Comparison of ENCODE assay signal across 14 mouse cellular contexts in the genomic region with DNA sequence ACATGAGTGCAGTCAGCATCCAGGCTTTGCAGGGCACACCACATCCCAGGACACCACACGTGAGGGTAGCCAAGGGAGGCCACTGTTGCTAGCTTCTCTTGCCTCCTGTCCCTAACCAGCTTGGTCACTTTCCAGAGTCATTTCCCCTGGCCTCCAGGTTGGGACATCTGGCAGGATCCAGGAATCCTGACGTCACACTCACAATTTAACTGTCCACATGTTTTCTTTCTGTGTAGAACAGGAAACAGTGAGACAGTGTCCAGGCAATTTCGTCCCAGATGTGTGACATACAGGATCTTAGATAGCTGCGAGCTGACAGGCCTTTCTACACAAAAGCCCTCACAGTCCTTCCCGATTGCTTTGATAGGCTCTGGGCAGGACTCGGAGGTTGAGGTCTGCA. TPM values are rescaled to one million over a fixed set of nuclear protein-coding genes. Genes with fewer than 3 reads are reported as not detected.
DNase-seq lines count a peak whose midpoint lies in the region; ATAC-seq and TF ChIP-seq lines count a peak whose summit lies in the region.
"Had no signal": no experiment of that assay in that cellular context is flagged by ENCODE, and none has a peak within 500 bp of the region (broad histone marks: within the 10 kb centered on the region; RNA-seq: fewer than 3 reads in every experiment).

No protein-coding gene starts in this region.

- no peak for ATAC-seq in hindbrain, postnatal 0 days
- no peak for ATAC-seq in embryonic facial prominence, embryonic 14.5 days (ENCODE audit: low read depth)

- H3K4me3 ChIP-seq in hindbrain, embryonic 10.5 days = no peak overlapping the region
- no peak overlapping the region for H3K4me3 ChIP-seq in hindbrain, postnatal 0 days (ENCODE audit: low read length)
- 0 out of 2 replicates have a peak overlapping the region, but pooled peaks have one; percentile 7 for H3K4me3 ChIP-seq in E14TG2a.4 (replicated peaks; ENCODE audit: low read length)
- no peak overlapping the region for H3K4me3 ChIP-seq in embryonic facial prominence, embryonic 14.5 days (ENCODE audit: low read depth, low read length)
- H3K4me3 ChIP-seq: hindbrain, embryonic 12.5 days; midbrain, embryonic 12.5 days had no signal

- peaks cover 63% of the 10 kb centered on the region for H3K27me3 ChIP-seq in hindbrain, embryonic 10.5 days (ENCODE audit: insufficient read depth, poor library complexity, severe bottlenecking)
- peaks cover 4% of the 10 kb centered on the region; the same call in 1 of the 2 replicates for H3K27me3 ChIP-seq in hindbrain, postnatal 0 days (ENCODE audit: insufficient read depth, low read length)
- H3K27me3 ChIP-seq in E14TG2a.4 (ENCODE audit: insufficient read depth, low read length) = no peaks in the 10 kb centered on the region
- H3K27me3 ChIP-seq in embryonic facial prominence, embryonic 14.5 days (replicated peaks; ENCODE audit: control insufficient read depth, insufficient read depth, low read length) = no peaks in the 10 kb centered on the region

- WGBS in hindbrain, embryonic 10.5 days = 68% methylated on average over 6 of the region's 6 CpGs
- WGBS in hindbrain, postnatal 0 days = 79% methylated on average over 6 of the region's 6 CpGs
- whole genome bisulfite sequencing in embryonic facial prominence, embryonic 14.5 days = 39% methylated on average over 6 of the region's 6 CpGs

- no peaks in the 10 kb centered on the region for H3K36me3 ChIP-seq in hindbrain, embryonic 10.5 days
- no peaks in the 10 kb centered on the region for H3K36me3 ChIP-seq in hindbrain, postnatal 0 days (ENCODE audit: insufficient read depth, low read length)
- peaks cover 23% of the 10 kb centered on the region for H3K36me3 ChIP-seq in E14TG2a.4 (ENCODE audit: insufficient read depth, low read length)
- no peaks in the 10 kb centered on the region for H3K36me3 ChIP-seq in embryonic facial prominence, embryonic 14.5 days (ENCODE audit: control insufficient read depth, insufficient read depth, low read length)
- H3K36me3 ChIP-seq: hindbrain, embryonic 12.5 days; midbrain, embryonic 12.5 days had no signal

- H3K9ac ChIP-seq in hindbrain, postnatal 0 days (replicated peaks; ENCODE audit: low read length) = no peak overlapping the region
- no peak overlapping the region for H3K9ac ChIP-seq in embryonic facial prominence, embryonic 14.5 days (ENCODE audit: low read depth, low read length)
- H3K9ac ChIP-seq: hindbrain, embryonic 12.5 days; midbrain, embryonic 12.5 days had no signal

- TF ChIP-seq CTCF in hindbrain, postnatal 0 days (IDR thresholded peaks at IDR 0.05; ENCODE audit: low read depth) = no peak
- no peak for TF ChIP-seq CTCF in E14TG2a.4 (conservative IDR thresholded peaks at IDR 0.05; ENCODE audit: low read length)

- no peak for DNase-seq in hindbrain, embryonic 10.5 days (ENCODE audit: low spot score)
- no peak for DNase-seq in hindbrain, postnatal 0 days (ENCODE audit: low spot score)
- DNase-seq in embryonic facial prominence, embryonic 14.5 days (ENCODE audit: low spot score) = peak; percentile 34
- DNase-seq in heart, postnatal 4 days = peak; percentile 57
- DNase-seq in c-Kit-positive CD71-positive TER-119-positive erythroid progenitor cells, embryonic 14.5 days (ENCODE audit: low spot score) = no peak
- no peak for DNase-seq in thymus, postnatal 4 days
- no peak for DNase-seq in thymus, postnatal 10 days (ENCODE audit: low spot score in 2 of 2)
- DNase-seq: cerebellum, postnatal 10 days; lung, adult 2 months; spleen, adult 18-20 months; thymus, adult 2 months had no signal

- peak overlapping the region; percentile 71 for H3K27ac ChIP-seq in hindbrain, embryonic 10.5 days
- no peak overlapping the region for H3K27ac ChIP-seq in hindbrain, postnatal 0 days
- no peak overlapping the region for H3K27ac ChIP-seq in embryonic facial prominence, embryonic 14.5 days (replicated peaks; ENCODE audit: low read depth, low read length)
- H3K27ac ChIP-seq: hindbrain, embryonic 12.5 days; midbrain, embryonic 12.5 days had no signal

- 0 out of 2 replicates have a peak, but pooled peaks cover 3% of the 10 kb centered on the region for H3K9me3 ChIP-seq in hindbrain, embryonic 10.5 days
- H3K9me3 ChIP-seq in hindbrain, postnatal 0 days (ENCODE audit: low read length) = no peaks in the 10 kb centered on the region
- H3K9me3 ChIP-seq in E14TG2a.4 (ENCODE audit: low read length) = peaks cover 14% of the 10 kb centered on the region
- H3K9me3 ChIP-seq in embryonic facial prominence, embryonic 14.5 days (ENCODE audit: control insufficient read depth, low read length) = 0 out of 2 replicates have a peak, but pooled peaks cover 4% of the 10 kb centered on the region
- H3K9me3 ChIP-seq: midbrain, embryonic 12.5 days had no signal

- H3K4me2 ChIP-seq in hindbrain, postnatal 0 days (ENCODE audit: low read depth, low read length) = no peak overlapping the region
- H3K4me2 ChIP-seq in embryonic facial prominence, embryonic 14.5 days (ENCODE audit: low read depth, low read length) = no peak overlapping the region
- H3K4me2 ChIP-seq: hindbrain, embryonic 12.5 days; midbrain, embryonic 12.5 days had no signal

- H3K4me1 ChIP-seq in hindbrain, embryonic 10.5 days (replicated peaks) = peaks cover 53% of the 10 kb centered on the region
- no peaks in the 10 kb centered on the region for H3K4me1 ChIP-seq in hindbrain, postnatal 0 days (ENCODE audit: insufficient read depth, low read length)
- peaks cover 68% of the 10 kb centered on the region for H3K4me1 ChIP-seq in E14TG2a.4 (replicated peaks; ENCODE audit: low read depth, low read length)
- peaks cover 12% of the 10 kb centered on the region for H3K4me1 ChIP-seq in embryonic facial prominence, embryonic 14.5 days (ENCODE audit: control insufficient read depth, insufficient read depth, low read length)

RNA-seq across cellular contexts. Expression of gene Sulf2, which starts 41.6 kb away (rescaled TPM):
- 83.8 and 87.8 TPM in 2 replicates for polyA plus RNA-seq in hindbrain, embryonic 10.5 days (2016; fragmentation: Nextera tagmentation; extraction: Ambion mirVana)
- total RNA-seq in hindbrain, postnatal 0 days (2014; rRNA removed) = 111 and 114 TPM in 2 replicates
- 71.4 and 81.6 TPM in 2 replicates for polyA plus RNA-seq in hindbrain, postnatal 0 days (2015; fragmentation: Nextera tagmentation; extraction: Ambion mirVana)
- polyA plus RNA-seq in embryonic facial prominence, embryonic 14.5 days (2014; fragmentation: Nextera tagmentation; extraction: Ambion mirVana) = 139 and 160 TPM in 2 replicates
- total RNA-seq in heart, postnatal 4 days (2021) = 100 to 1,000 TPM; 124 to 129 TPM

Comparison
In these comparisons a context has a peak if more than half of its experiments do, and no peak if none do; other contexts are left out.
1. DNase-seq: peak in embryonic facial prominence, embryonic 14.5 days (single experiment) and heart, postnatal 4 days (single experiment); none in hindbrain, embryonic 10.5 days (single experiment), hindbrain, postnatal 0 days (single experiment), c-Kit-positive CD71-positive TER-119-positive erythroid progenitor cells, embryonic 14.5 days (single experiment), thymus, postnatal 4 days (single experiment) and thymus, postnatal 10 days (0 of 2).